Comparison of ENCODE assay signal across 7 mouse cellular contexts in the genomic region with DNA sequence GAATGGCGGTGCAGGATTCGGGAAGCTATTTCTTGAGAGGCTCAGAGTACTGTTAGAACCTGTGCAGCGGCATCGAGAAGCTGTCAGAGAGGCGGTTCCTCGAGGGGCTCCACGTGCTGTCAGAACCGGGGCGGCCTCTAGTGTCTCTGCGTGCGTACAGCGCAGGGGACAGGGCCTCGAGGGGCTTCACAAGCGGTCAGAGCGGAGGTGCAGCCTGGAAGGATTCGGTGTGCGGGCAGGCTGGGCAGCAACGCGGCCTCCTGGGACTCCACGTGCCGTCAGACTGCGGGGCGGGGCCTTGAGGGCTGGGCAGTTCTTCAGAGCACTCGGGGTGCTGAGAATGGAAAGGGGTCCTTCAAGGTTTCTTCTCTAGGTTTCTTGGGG. TPM values are rescaled to one million over a fixed set of nuclear protein-coding genes. Genes with fewer than 3 reads are reported as not detected.
DNase-seq lines count a peak whose midpoint lies in the region; ATAC-seq and TF ChIP-seq lines count a peak whose summit lies in the region.

No protein-coding gene starts in this region.

- H3K36me3 ChIP-seq in neural tube, embryonic 11.5 days (ENCODE audit: control insufficient read depth, insufficient read depth, low read length) = no peaks in the 10 kb centered on the region
- H3K36me3 ChIP-seq in limb, embryonic 10.5 days = no peaks in the 10 kb centered on the region
- H3K36me3 ChIP-seq in midbrain, embryonic 15.5 days (replicated peaks) = no peaks in the 10 kb centered on the region

- peak overlapping the region; percentile 37 for H3K9ac ChIP-seq in neural tube, embryonic 11.5 days (ENCODE audit: low read length)
- H3K9ac ChIP-seq in midbrain, embryonic 15.5 days = peak overlapping the region; percentile 28

- 0% methylated on average over 24 of the region's 24 CpGs for WGBS in neural tube, embryonic 11.5 days
- under 1% methylated on average over 24 of the region's 24 CpGs for WGBS in limb, embryonic 10.5 days
- WGBS in midbrain, embryonic 15.5 days = under 1% methylated on average over 24 of the region's 24 CpGs

- peaks cover 7% of the 10 kb centered on the region; the same call in 1 of the 2 replicates for H3K27me3 ChIP-seq in neural tube, embryonic 11.5 days (ENCODE audit: control insufficient read depth, insufficient read depth, low read length)
- H3K27me3 ChIP-seq in limb, embryonic 10.5 days (ENCODE audit: low read depth, poor library complexity, severe bottlenecking) = peaks cover 18% of the 10 kb centered on the region
- 0 out of 2 replicates have a peak, but pooled peaks cover 7% of the 10 kb centered on the region for H3K27me3 ChIP-seq in midbrain, embryonic 15.5 days (replicated peaks)

- H3K27ac ChIP-seq in neural tube, embryonic 11.5 days (ENCODE audit: low read depth, low read length) = no peak overlapping the region
- no peak overlapping the region for H3K27ac ChIP-seq in embryonic fibroblast, embryonic 13.5 days (ENCODE audit: insufficient read depth, low read length)
- H3K27ac ChIP-seq in limb, embryonic 10.5 days = peak overlapping the region; percentile 73
- H3K27ac ChIP-seq in midbrain, embryonic 15.5 days = 0 out of 2 replicates have a peak overlapping the region, but pooled peaks have one; percentile 10

- no peaks in the 10 kb centered on the region for H3K9me3 ChIP-seq in neural tube, embryonic 11.5 days (ENCODE audit: control insufficient read depth, low read length)
- no peaks in the 10 kb centered on the region for H3K9me3 ChIP-seq in limb, embryonic 10.5 days (replicated peaks)
- no peaks in the 10 kb centered on the region for H3K9me3 ChIP-seq in midbrain, embryonic 15.5 days

- H3K4me2 ChIP-seq in neural tube, embryonic 11.5 days (ENCODE audit: low read depth) = peak overlapping the region; percentile 92
- peak overlapping the region; percentile 97 for H3K4me2 ChIP-seq in midbrain, embryonic 15.5 days

- peak overlapping the region; percentile 47 for H3K4me3 ChIP-seq in neural tube, embryonic 11.5 days (ENCODE audit: low read depth, low read length)
- H3K4me3 ChIP-seq in embryonic fibroblast, embryonic 13.5 days (ENCODE audit: insufficient read depth, low read length) = peak overlapping the region; percentile 53
- peak overlapping the region; percentile 79 for H3K4me3 ChIP-seq in limb, embryonic 10.5 days
- peak overlapping the region; percentile 45 for H3K4me3 ChIP-seq in midbrain, embryonic 15.5 days

- ATAC-seq in neural tube, embryonic 11.5 days (ENCODE audit: insufficient read depth, low FRiP score, low TSS enrichment) = peak; percentile 71
- ATAC-seq in midbrain, embryonic 15.5 days (replicated peaks) = peak; percentile 87

- no peak for TF ChIP-seq POLR2A in embryonic fibroblast, embryonic 13.5 days (IDR thresholded peaks at IDR 0.05; ENCODE audit: low read depth, low read length)

- no peak for TF ChIP-seq CTCF in embryonic fibroblast, embryonic 13.5 days (IDR thresholded peaks at IDR 0.05; ENCODE audit: borderline replicate concordance, insufficient read depth, low read length)

- peaks cover 6% of the 10 kb centered on the region; the same call in 1 of the 2 replicates for H3K4me1 ChIP-seq in neural tube, embryonic 11.5 days (ENCODE audit: control insufficient read depth, insufficient read depth, low read length)
- no peaks in the 10 kb centered on the region for H3K4me1 ChIP-seq in embryonic fibroblast, embryonic 13.5 days (ENCODE audit: control insufficient read depth, insufficient read depth, low read length)
- peaks cover 19% of the 10 kb centered on the region for H3K4me1 ChIP-seq in limb, embryonic 10.5 days
- H3K4me1 ChIP-seq in midbrain, embryonic 15.5 days = peaks cover 13% of the 10 kb centered on the region

- no peak for DNase-seq in neural tube, embryonic 11.5 days (ENCODE audit: low spot score)
- no peak for DNase-seq in neural tube, embryonic 10.5 days (ENCODE audit: extremely low spot score, low spot score)
- no peak for DNase-seq in limb, embryonic 10.5 days (ENCODE audit: low spot score)
- DNase-seq in ovary, adult 18-20 months (ENCODE audit: low spot score) = no peak
- no peak for DNase-seq in T-cell, adult 2 months (ENCODE audit: low spot score)

RNA-seq across cellular contexts. Expression of a gene that starts 0.6 kb away (rescaled TPM):
- 1.0 and 2.2 TPM in 2 replicates for polyA plus RNA-seq in neural tube, embryonic 11.5 days (2014; fragmentation: Nextera tagmentation; extraction: Ambion mirVana)
- polyA plus RNA-seq in embryonic fibroblast, embryonic 13.5 days (2011; ENCODE audit: insufficient read length, low read depth, missing spikeins) = 0.40 and 4.9 TPM in 2 replicates
- polyA plus RNA-seq in limb, embryonic 10.5 days (2016; fragmentation: Nextera tagmentation; extraction: Ambion mirVana) = 1.1 and 1.5 TPM in 2 replicates
- polyA plus RNA-seq in midbrain, embryonic 15.5 days (2015; fragmentation: Nextera tagmentation; extraction: Ambion mirVana) = 2.6 and 3.2 TPM in 2 replicates

RNA-seq across cellular contexts. Expression of a gene that starts 38.2 kb away (rescaled TPM):
- polyA plus RNA-seq in neural tube, embryonic 11.5 days (2014; fragmentation: Nextera tagmentation; extraction: Ambion mirVana) = 0.19 and 0.34 TPM in 2 replicates
- polyA plus RNA-seq in embryonic fibroblast, embryonic 13.5 days (2011; ENCODE audit: insufficient read length, low read depth, missing spikeins) = 0.32 and 0.33 TPM in 2 replicates
- 0.39 and 0.50 TPM in 2 replicates for polyA plus RNA-seq in limb, embryonic 10.5 days (2016; fragmentation: Nextera tagmentation; extraction: Ambion mirVana)
- polyA plus RNA-seq in midbrain, embryonic 15.5 days (2015; fragmentation: Nextera tagmentation; extraction: Ambion mirVana) = 0.54 and 0.58 TPM in 2 replicates

RNA-seq across cellular contexts. Expression of a gene that starts 39.8 kb away (rescaled TPM):
- polyA plus RNA-seq in neural tube, embryonic 11.5 days (2014; fragmentation: Nextera tagmentation; extraction: Ambion mirVana) = 17.4 and 17.6 TPM in 2 replicates
- polyA plus RNA-seq in embryonic fibroblast, embryonic 13.5 days (2011; ENCODE audit: insufficient read length, low read depth, missing spikeins) = 19.2 and 26.4 TPM in 2 replicates
- polyA plus RNA-seq in limb, embryonic 10.5 days (2016; fragmentation: Nextera tagmentation; extraction: Ambion mirVana) = 7.3 and 10.0 TPM in 2 replicates
- 21.5 and 23.1 TPM in 2 replicates for polyA plus RNA-seq in midbrain, embryonic 15.5 days (2015; fragmentation: Nextera tagmentation; extraction: Ambion mirVana)

Comparison
In these comparisons a context has a peak if more than half of its experiments do, and no peak if none do; other contexts are left out.
1. H3K27ac ChIP-seq: peak in limb, embryonic 10.5 days (single experiment) and midbrain, embryonic 15.5 days (single experiment); none in neural tube, embryonic 11.5 days (single experiment) and embryonic fibroblast, embryonic 13.5 days (single experiment).
2. Peak in every context shown above with its lines, with median percentiles within 50 percentile points of each other: H3K4me3 ChIP-seq.